Mouse (Mus musculus): Measurements from ENCODE around the gene Wee1.

GRCm38 (mm10) chr7:110110061-110110656, 11.7 kb upstream of the Wee1 start:
- no peak for TF ChIP-seq CTCF (IDR thresholded peaks at IDR 0.05; ENCODE audit: borderline replicate concordance, insufficient read depth, low read depth, low read length)
- no peak for TF ChIP-seq POLR2A (IDR thresholded peaks at IDR 0.05; ENCODE audit: borderline replicate concordance, insufficient read depth, low read length)

All from cerebellum, adult 2 months (tissue).